Mouse (Mus musculus) midbrain, embryonic 11.5 days (tissue): ENCODE measurements around the gene Gm9611. TPM values are rescaled to one million over a fixed set of nuclear protein-coding genes. Genes with fewer than 3 reads are reported as not detected.
"Not testable (repeated sequence)": the region's sequence is repeated elsewhere in the genome, so short reads cannot be mapped to it uniquely, and the experiment has no call there.

Experiments
- ATAC-seq: fragments of 200-750 bp; cut with Nextera tagmentation; 2 replicates; pipeline ENCODE4 v1.8.0; 2017; ENCODE audit warnings: moderate TSS enrichment, moderate library complexity; ENCODE audit not compliant: low FRiP score
- DNase-seq: peaks from one replicate; pipeline ENCODE4 v3.0.0; 2015; ENCODE audit warnings: low spot score; ENCODE audit errors: missing footprints
- H3K27ac ChIP-seq: fragments of 300-500 bp; sonication (generic); 2 replicates; pipeline ENCODE4 v1.5.1; 2014; ENCODE audit warnings: low read depth, low read length
- H3K27me3 ChIP-seq: fragments of 300-500 bp; sonication (generic); 2 replicates; pipeline ENCODE4 v1.6.1; 2014; ENCODE audit warnings: mild to moderate bottlenecking, low read length, moderate library complexity, mixed read lengths; ENCODE audit not compliant: control insufficient read depth, insufficient read depth
- H3K36me3 ChIP-seq: fragments of 300-500 bp; sonication (generic); 2 replicates; pipeline ENCODE4 v1.6.1; 2014; ENCODE audit warnings: mild to moderate bottlenecking, low read length, moderate library complexity, mixed read lengths; ENCODE audit not compliant: control insufficient read depth, insufficient read depth
- H3K4me1 ChIP-seq: fragments of 300-500 bp; sonication (generic); 2 replicates; pipeline ENCODE4 v1.6.1; 2014; ENCODE audit warnings: low read length; ENCODE audit not compliant: control insufficient read depth, insufficient read depth
- H3K4me2 ChIP-seq: fragments of 300-500 bp; sonication (generic); 2 replicates; pipeline ENCODE4 v1.6.1; 2014; ENCODE audit warnings: mild to moderate bottlenecking, moderate library complexity
- H3K4me3 ChIP-seq: fragments of 300-500 bp; sonication (generic); 2 replicates; pipeline ENCODE4 v1.5.1; 2014; ENCODE audit warnings: low read depth, low read length
- H3K9ac ChIP-seq: fragments of 300-500 bp; sonication (generic); 2 replicates; pipeline ENCODE4 v1.6.1; 2014; ENCODE audit warnings: low read length
- H3K9me3 ChIP-seq: fragments of 300-500 bp; sonication (generic); 2 replicates; pipeline ENCODE4 v1.6.1; 2016; ENCODE audit warnings: low read length; ENCODE audit not compliant: control insufficient read depth
- WGBS: fragments of 180-500 bp; shearing (Covaris S2); extraction: QIAGEN DNeasy Blood & Tissue Kit; methylation state at CpG from one replicate; pipeline ENCODE4 v1.1.7; 2014; 5-methylcytosine and 5-hydroxymethylcytosine counted together
- microRNA-seq: library from miRNA; unstranded; fragments of <30 nt; microRNA quantifications from one replicate; pipeline ENCODE4, GENCODE M21; 2017
- polyA plus RNA-seq: library from polyadenylated mRNA; unstranded; fragments of >200 nt; fragmentation: Nextera tagmentation; extraction: Ambion mirVana; gene quantifications from 2 replicates; pipeline ENCODE4 v1.2.1, GENCODE M21; 2014

The Gm9611 gene
- polyA plus RNA-seq: not detected in 2 replicates

DNA sequence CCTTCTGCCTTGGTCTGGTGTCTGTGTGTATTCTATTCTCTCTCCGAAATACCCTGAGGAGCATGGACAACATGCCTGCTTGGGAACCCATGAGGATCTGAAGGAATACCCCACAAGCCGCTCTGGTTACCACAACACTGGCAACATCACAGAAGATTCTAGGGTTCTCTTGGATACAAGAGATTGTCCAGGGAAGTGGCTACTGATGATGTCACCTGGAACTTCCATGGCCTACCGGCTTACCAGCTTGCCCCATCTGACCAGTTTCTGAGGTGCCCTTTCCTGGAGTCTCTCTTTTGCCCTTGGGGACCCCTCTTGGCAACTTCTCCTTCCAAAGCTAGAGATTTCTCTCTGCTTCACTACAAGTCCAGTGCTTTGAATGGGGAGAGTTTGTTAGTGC lies at the start of gene Gm9611:
Gene Gm9611 (minus strand): TSS at position 101 of the 400 bp plus-strand sequence.
- H3K27me3 ChIP-seq, H3K36me3 ChIP-seq, H3K4me1 ChIP-seq, DNase-seq, ATAC-seq, H3K9ac ChIP-seq, H3K27ac ChIP-seq, H3K9me3 ChIP-seq, H3K4me2 ChIP-seq, H3K4me3 ChIP-seq: not testable (repeated sequence)
- WGBS: no CpG with 5 or more reads among the region's 3 CpGs

DNA sequence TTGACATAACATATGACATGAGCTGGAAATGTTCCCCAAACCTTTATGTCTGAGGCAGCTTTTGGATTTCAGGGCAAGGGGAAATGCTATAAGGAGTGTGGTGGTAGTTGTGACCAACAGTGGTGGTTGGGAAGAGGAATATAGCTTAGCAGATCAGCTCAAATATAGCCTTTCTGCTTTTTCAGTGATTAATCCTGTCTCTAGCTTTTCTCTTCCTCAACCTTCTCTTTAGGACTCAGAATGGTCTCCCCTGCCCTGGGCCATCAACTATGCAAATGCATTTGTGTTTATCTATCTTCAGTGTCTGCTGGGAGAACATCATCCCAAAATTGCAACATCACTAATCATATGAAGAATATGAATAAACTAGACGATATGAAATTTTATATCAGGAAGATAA lies 12.8 kb upstream of the Gm9611 start, which contains the start of gene Gm7995:
Gene Gm7995 (plus strand): TSS at position 301 of the 400 bp plus-strand sequence.
- not testable (repeated sequence) for H3K4me3 ChIP-seq, ATAC-seq, H3K27ac ChIP-seq, H3K4me1 ChIP-seq, H3K9ac ChIP-seq, H3K9me3 ChIP-seq, H3K4me2 ChIP-seq, H3K27me3 ChIP-seq, H3K36me3 ChIP-seq, DNase-seq
- WGBS: no CpG with 5 or more reads among the region's 1 CpGs

DNA sequence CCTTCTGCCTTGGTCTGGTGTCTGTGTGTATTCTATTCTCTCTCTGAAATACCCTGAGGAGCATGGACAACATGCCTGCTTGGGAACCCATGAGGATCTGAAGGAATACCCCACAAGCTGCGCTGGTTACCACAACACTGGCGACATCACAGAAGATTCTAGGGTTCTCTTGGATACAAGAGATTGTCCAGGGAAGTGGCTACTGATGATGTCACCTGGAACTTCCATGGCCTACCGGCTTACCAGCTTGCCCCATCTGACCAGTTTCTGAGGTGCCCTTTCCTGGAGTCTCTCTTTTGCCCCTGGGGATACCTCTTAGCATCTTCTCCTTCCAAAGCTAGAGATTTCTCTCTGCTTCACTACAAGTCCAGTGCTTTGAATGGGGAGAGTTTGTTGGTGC lies 37.2 kb downstream of the Gm9611 start, which contains the start of gene Gm17026:
Gene Gm17026 (minus strand): TSS at position 101 of the 400 bp plus-strand sequence.
- H3K4me3 ChIP-seq, H3K4me1 ChIP-seq, DNase-seq, H3K9ac ChIP-seq, ATAC-seq, H3K4me2 ChIP-seq, H3K27me3 ChIP-seq, H3K9me3 ChIP-seq, H3K27ac ChIP-seq, H3K36me3 ChIP-seq: not testable (repeated sequence)
- WGBS: no CpG with 5 or more reads among the region's 3 CpGs

Small RNA genes within 50 kb of the gene (microRNA-seq; reads per million reads assigned to microRNA genes)
- gene Gm25208 (not detected), gene Gm25892 (not detected)

Other genes with a start within 250 kb of the Gm9611 start
- not detected in 2 replicates for gene Gm7951, start 180.0 kb downstream of the Gm9611 start, polyA plus RNA-seq
- not detected in 2 replicates for gene Gm17027, start 134.7 kb downstream of the Gm9611 start, polyA plus RNA-seq
- gene Gm3573, start 106.6 kb downstream of the Gm9611 start, polyA plus RNA-seq: not detected in 2 replicates
- gene Gm17026, start 37.3 kb downstream of the Gm9611 start, polyA plus RNA-seq: not detected in 2 replicates
- gene Gm7995, start 12.9 kb upstream of the Gm9611 start, polyA plus RNA-seq: not detected in 2 replicates
- not detected in 2 replicates for gene Gm8005, start 142.3 kb upstream of the Gm9611 start, polyA plus RNA-seq
- gene Gm8011, start 166.5 kb upstream of the Gm9611 start, polyA plus RNA-seq: not detected in 2 replicates
- not detected in 2 replicates for gene Gm8020, start 205.0 kb upstream of the Gm9611 start, polyA plus RNA-seq
- not detected in 2 replicates for gene Gm8024, start 226.9 kb upstream of the Gm9611 start, polyA plus RNA-seq